Mouse (Mus musculus) embryonic facial prominence, embryonic 12.5 days (tissue): ENCODE data around the gene Coro1c. TPM values are rescaled to one million over a fixed set of nuclear protein-coding genes. Genes with fewer than 3 reads are reported as not detected.
A peak's percentile ranks its signal among the peaks of the same experiment; 100 is the strongest.

Source experiments
- ATAC-seq: fragments of 200-750 bp; cut with Nextera tagmentation; 2 replicates; pipeline ENCODE4 v1.8.0; 2017; ENCODE audit not compliant: insufficient number of reproducible peaks, insufficient read depth, low FRiP score, low TSS enrichment
- H3K27ac ChIP-seq: fragments of 300-500 bp; sonication (generic); 2 replicates; pipeline ENCODE4 v1.5.1; 2016; ENCODE audit warnings: mild to moderate bottlenecking
- H3K27me3 ChIP-seq: fragments of 300-500 bp; sonication (generic); 2 replicates; pipeline ENCODE4 v1.6.1; 2016; ENCODE audit warnings: mild to moderate bottlenecking, moderate library complexity
- H3K36me3 ChIP-seq: fragments of 300-500 bp; sonication (generic); 2 replicates; pipeline ENCODE4 v1.6.1; 2016; ENCODE audit warnings: mild to moderate bottlenecking
- H3K4me1 ChIP-seq: fragments of 300-500 bp; sonication (generic); 2 replicates; pipeline ENCODE4 v1.6.1; 2016
- H3K4me2 ChIP-seq: fragments of 300-500 bp; sonication (generic); replicated peaks from 2 replicates; pipeline ENCODE4 v1.6.1; 2016; ENCODE audit warnings: mild to moderate bottlenecking, moderate library complexity
- H3K4me3 ChIP-seq: fragments of 300-500 bp; sonication (generic); 2 replicates; pipeline ENCODE4 v1.5.1; 2016; ENCODE audit warnings: mild to moderate bottlenecking
- H3K9ac ChIP-seq: fragments of 300-500 bp; sonication (generic); 2 replicates; pipeline ENCODE4 v1.6.1; 2016; ENCODE audit warnings: mild to moderate bottlenecking, moderate library complexity
- H3K9me3 ChIP-seq: fragments of 300-500 bp; sonication (generic); 2 replicates; pipeline ENCODE4 v1.6.1; 2016; ENCODE audit warnings: mild to moderate bottlenecking, moderate library complexity
- WGBS: fragments of 180-500 bp; shearing (Covaris S2); methylation state at CpG from one replicate; pipeline ENCODE4 v1.1.7; 2016; 5-methylcytosine and 5-hydroxymethylcytosine counted together
- polyA plus RNA-seq: library from polyadenylated mRNA; unstranded; fragments of >200 nt; fragmentation: Nextera tagmentation; extraction: Ambion mirVana; gene quantifications from 2 replicates; pipeline ENCODE4 v1.2.1, GENCODE M21; 2016

The Coro1c gene
- polyA plus RNA-seq, result 123 and 127 TPM in 2 replicates

- H3K9me3 ChIP-seq, result no peaks in the 10 kb centered on the region
- peak within 1 kb of the TSS; percentile 93 for H3K27ac ChIP-seq
- ATAC-seq, result peak; percentile 74
- WGBS, result under 1% methylated on average over 64 of the region's 68 CpGs
- peak within 1 kb of the TSS; percentile 76 for H3K4me2 ChIP-seq
- no peaks in the 10 kb centered on the region for H3K36me3 ChIP-seq
- H3K4me3 ChIP-seq, result peak within 1 kb of the TSS; percentile 96
- peaks cover 21% of the 10 kb centered on the region for H3K4me1 ChIP-seq
- peak within 1 kb of the TSS; percentile 92 for H3K9ac ChIP-seq
- H3K27me3 ChIP-seq, result no peaks in the 10 kb centered on the region
Measured at GRCm38 (mm10) chr5:113908592-113909441, at the start of gene Coro1c. Gene Coro1c (minus strand): TSS chr5:113908758.

- no peaks in the 10 kb centered on the region; the same call in 1 of the 2 replicates for H3K4me1 ChIP-seq
- ATAC-seq, result 0 out of 2 replicates have a peak, but pooled peaks have one; percentile 41
- no peak overlapping the region for H3K4me2 ChIP-seq
- H3K9ac ChIP-seq, result no peak overlapping the region
- WGBS, result 8% methylated on average over 4 of the region's 4 CpGs
- H3K27me3 ChIP-seq, result no peaks in the 10 kb centered on the region
- no peaks in the 10 kb centered on the region for H3K9me3 ChIP-seq
- no peak overlapping the region for H3K27ac ChIP-seq
- H3K36me3 ChIP-seq, result peaks cover 58% of the 10 kb centered on the region
- no peak overlapping the region for H3K4me3 ChIP-seq
Measured at GRCm38 (mm10) chr5:113956510-113956909, 48.0 kb upstream of the Coro1c start.

GRCm38 (mm10) chr5:113955691-113956090, 47.1 kb upstream of the Coro1c start:
- H3K4me3 ChIP-seq, result no peak overlapping the region
- 88% methylated on average over 8 of the region's 8 CpGs for WGBS
- H3K27me3 ChIP-seq, result no peaks in the 10 kb centered on the region
- peaks cover 58% of the 10 kb centered on the region for H3K36me3 ChIP-seq
- H3K4me1 ChIP-seq, result no peaks in the 10 kb centered on the region; the same call in 1 of the 2 replicates
- no peak overlapping the region for H3K27ac ChIP-seq
- H3K9me3 ChIP-seq, result no peaks in the 10 kb centered on the region
- H3K9ac ChIP-seq, result no peak overlapping the region
- H3K4me2 ChIP-seq, result no peak overlapping the region
- ATAC-seq, result no peak

GRCm38 (mm10) chr5:113955281-113955680, 46.7 kb upstream of the Coro1c start:
- Histone ChIP-seq H3K27me3 (no peaks in the 10 kb centered on the region), H3K4me3 (no peak overlapping the region), H3K27ac (no peak overlapping the region), H3K4me2 (no peak overlapping the region), H3K9ac (no peak overlapping the region), H3K4me1 (no peaks in the 10 kb centered on the region; the same call in 1 of the 2 replicates), H3K36me3 (peaks cover 59% of the 10 kb centered on the region), H3K9me3 (no peaks in the 10 kb centered on the region)
- 88% methylated on average over 5 of the region's 5 CpGs for WGBS
- ATAC-seq, result no peak

GRCm38 (mm10) chr5:113954421-113954820, 45.9 kb upstream of the Coro1c start:
- H3K9ac ChIP-seq, result no peak overlapping the region
- H3K9me3 ChIP-seq, result no peaks in the 10 kb centered on the region
- H3K4me3 ChIP-seq, result no peak overlapping the region
- no peak for ATAC-seq
- no peak overlapping the region for H3K27ac ChIP-seq
- no peaks in the 10 kb centered on the region; the same call in 1 of the 2 replicates for H3K4me1 ChIP-seq
- H3K36me3 ChIP-seq, result peaks cover 67% of the 10 kb centered on the region
- H3K27me3 ChIP-seq, result no peaks in the 10 kb centered on the region
- WGBS, result 11% methylated on average over 7 of the region's 7 CpGs
- H3K4me2 ChIP-seq, result no peak overlapping the region

GRCm38 (mm10) chr5:113952519-113952918, 44.0 kb upstream of the Coro1c start:
- Histone ChIP-seq H3K27ac (no peak overlapping the region), H3K4me1 (no peaks in the 10 kb centered on the region), H3K36me3 (peaks cover 75% of the 10 kb centered on the region), H3K4me2 (no peak overlapping the region), H3K4me3 (no peak overlapping the region), H3K27me3 (no peaks in the 10 kb centered on the region), H3K9ac (no peak overlapping the region), H3K9me3 (no peaks in the 10 kb centered on the region)
- WGBS, result 83% methylated on average over 10 of the region's 10 CpGs
- ATAC-seq, result no peak

GRCm38 (mm10) chr5:113951693-113952071, 43.1 kb upstream of the Coro1c start:
- no peaks in the 10 kb centered on the region for H3K4me1 ChIP-seq
- H3K9me3 ChIP-seq, result no peaks in the 10 kb centered on the region
- H3K27me3 ChIP-seq, result no peaks in the 10 kb centered on the region
- no peak overlapping the region for H3K9ac ChIP-seq
- peaks cover 75% of the 10 kb centered on the region for H3K36me3 ChIP-seq
- H3K4me2 ChIP-seq, result no peak overlapping the region
- ATAC-seq, result no peak
- no peak overlapping the region for H3K27ac ChIP-seq
- WGBS, result 87% methylated on average over 11 of the region's 11 CpGs
- no peak overlapping the region for H3K4me3 ChIP-seq

GRCm38 (mm10) chr5:113950786-113951692, 42.5 kb upstream of the Coro1c start:
- Histone ChIP-seq H3K9ac (no peak overlapping the region), H3K36me3 (peaks cover 81% of the 10 kb centered on the region), H3K4me2 (no peak overlapping the region), H3K27me3 (no peaks in the 10 kb centered on the region), H3K4me3 (no peak overlapping the region), H3K4me1 (no peaks in the 10 kb centered on the region), H3K27ac (no peak overlapping the region), H3K9me3 (no peaks in the 10 kb centered on the region)
- no peak for ATAC-seq
- 82% methylated on average over 19 of the region's 19 CpGs for WGBS

GRCm38 (mm10) chr5:113950133-113950532, 41.6 kb upstream of the Coro1c start:
- H3K27me3 ChIP-seq, result no peaks in the 10 kb centered on the region
- H3K9me3 ChIP-seq, result no peaks in the 10 kb centered on the region
- no peaks in the 10 kb centered on the region for H3K4me1 ChIP-seq
- no peak overlapping the region for H3K4me3 ChIP-seq
- H3K9ac ChIP-seq, result no peak overlapping the region; the same call in 1 of the 2 replicates
- H3K36me3 ChIP-seq, result peaks cover 82% of the 10 kb centered on the region
- H3K27ac ChIP-seq, result no peak overlapping the region
- ATAC-seq, result no peak
- no peak overlapping the region for H3K4me2 ChIP-seq
- 93% methylated on average over 17 of the region's 17 CpGs for WGBS

- 65% methylated on average over 2 of the region's 2 CpGs for WGBS
- H3K27ac ChIP-seq, result no peak overlapping the region
- no peak overlapping the region for H3K4me2 ChIP-seq
- H3K27me3 ChIP-seq, result no peaks in the 10 kb centered on the region
- peaks cover 94% of the 10 kb centered on the region for H3K36me3 ChIP-seq
- no peaks in the 10 kb centered on the region for H3K9me3 ChIP-seq
- no peak for ATAC-seq
- H3K4me1 ChIP-seq, result no peaks in the 10 kb centered on the region
- no peak overlapping the region for H3K4me3 ChIP-seq
- no peak overlapping the region for H3K9ac ChIP-seq
Measured at GRCm38 (mm10) chr5:113947280-113947679, 38.7 kb upstream of the Coro1c start.

- no peaks in the 10 kb centered on the region for H3K27me3 ChIP-seq
- H3K4me1 ChIP-seq, result no peaks in the 10 kb centered on the region
- no peak overlapping the region for H3K9ac ChIP-seq
- no peak overlapping the region for H3K4me3 ChIP-seq
- 95% methylated on average over 6 of the region's 6 CpGs for WGBS
- H3K27ac ChIP-seq, result no peak overlapping the region
- ATAC-seq, result no peak
- H3K4me2 ChIP-seq, result no peak overlapping the region
- H3K9me3 ChIP-seq, result no peaks in the 10 kb centered on the region
- H3K36me3 ChIP-seq, result peaks cover 95% of the 10 kb centered on the region
Measured at GRCm38 (mm10) chr5:113945126-113945525, 36.6 kb upstream of the Coro1c start.
